In genomic region chr7:131554341-131555180, GRCm38 (mm10) we compare ENCODE assay signal across 8 mouse cellular contexts. TPM values are rescaled to one million over a fixed set of nuclear protein-coding genes. Genes with fewer than 3 reads are reported as not detected.
A peak's percentile ranks its signal among the peaks of the same experiment; 100 is the strongest.
DNase-seq lines count a peak whose midpoint lies in the region; ATAC-seq and TF ChIP-seq lines count a peak whose summit lies in the region.

No protein-coding gene starts in this region.

- peaks cover 33% of the 10 kb centered on the region for H3K4me1 ChIP-seq in heart, embryonic 10.5 days
- peaks cover 0 to 3% of the 10 kb centered on the region in 2 experiments; a peak in 1 of 4 replicates for H3K4me1 ChIP-seq in MEL (ENCODE audit: control insufficient read depth in 1 of 2, insufficient read depth in 2 of 2, low read length in 2 of 2)
- peaks cover 9% of the 10 kb centered on the region; the same call in 1 of the 2 replicates for H3K4me1 ChIP-seq in heart, embryonic 16.5 days (ENCODE audit: control insufficient read depth, insufficient read depth, low read length)

- ATAC-seq in heart, embryonic 16.5 days (replicated peaks; ENCODE audit: extremely low read depth, insufficient read depth, low FRiP score) = no peak
- peak; percentile 31 for ATAC-seq in megakaryocyte, adult 5-6 weeks (ENCODE audit: poor library complexity, severe bottlenecking)

- H3K9ac ChIP-seq in MEL (ENCODE audit: control insufficient read depth, low read depth, low read length, poor library complexity, severe bottlenecking) = peak overlapping the region; percentile 78
- no peak overlapping the region for H3K9ac ChIP-seq in heart, embryonic 16.5 days (ENCODE audit: low read length)

- under 1% methylated on average over 45 of the region's 45 CpGs for WGBS in heart, embryonic 10.5 days
- WGBS in heart, embryonic 16.5 days = under 1% methylated on average over 45 of the region's 45 CpGs

- no peak for TF ChIP-seq CTCF in MEL (IDR thresholded peaks at IDR 0.05 in 2 of 3, conservative IDR thresholded peaks at IDR 0.05 in 1 of 3; ENCODE audit: control insufficient read depth in 1 of 3, insufficient read depth in 1 of 3, low read depth in 2 of 3, low read length in 3 of 3, poor library complexity in 1 of 3, severe bottlenecking in 1 of 3)

- peak overlapping the region; percentile 58 for H3K4me2 ChIP-seq in heart, embryonic 16.5 days (ENCODE audit: low read depth, low read length)

- no peaks in the 10 kb centered on the region for H3K36me3 ChIP-seq in heart, embryonic 10.5 days
- peaks cover 0 to 3% of the 10 kb centered on the region in 2 experiments; a peak in 2 of 4 replicates for H3K36me3 ChIP-seq in MEL (ENCODE audit: control insufficient read depth in 1 of 2, insufficient read depth in 2 of 2, low read length in 2 of 2)
- no peaks in the 10 kb centered on the region for H3K36me3 ChIP-seq in heart, embryonic 16.5 days (ENCODE audit: control insufficient read depth, insufficient read depth)

- no peak overlapping the region for H3K27ac ChIP-seq in heart, embryonic 10.5 days
- H3K27ac ChIP-seq in MEL (ENCODE audit: control insufficient read depth, low read depth, low read length) = peak overlapping the region; percentile 15; the same call in 1 of the 2 replicates
- H3K27ac ChIP-seq in heart, embryonic 16.5 days (ENCODE audit: low read length) = no peak overlapping the region

- H3K79me2 ChIP-seq in MEL (ENCODE audit: control insufficient read depth, insufficient read depth, low read length, poor library complexity) = peaks cover 5% of the 10 kb centered on the region; the same call in 1 of the 2 replicates

- peak overlapping the region; percentile 58 for H3K4me3 ChIP-seq in heart, embryonic 10.5 days
- peak overlapping the region; percentile 73 to 91 for H3K4me3 ChIP-seq in MEL (ENCODE audit: control insufficient read depth in 1 of 2, insufficient read depth in 1 of 2, low read depth in 2 of 2, low read length in 2 of 2)
- peak overlapping the region; percentile 45 for H3K4me3 ChIP-seq in heart, embryonic 16.5 days (ENCODE audit: low read length)

- TF ChIP-seq RAD21 in MEL (IDR thresholded peaks at IDR 0.05; ENCODE audit: low read depth, low read length) = no peak

- H3K27me3 ChIP-seq in heart, embryonic 10.5 days (ENCODE audit: insufficient read depth, poor library complexity, severe bottlenecking) = peaks cover 99% of the 10 kb centered on the region
- H3K27me3 ChIP-seq in MEL (ENCODE audit: control insufficient read depth in 1 of 2, insufficient read depth in 2 of 2, low read length in 2 of 2) = no peaks in the 10 kb centered on the region
- peaks cover 86% of the 10 kb centered on the region for H3K27me3 ChIP-seq in heart, embryonic 16.5 days (ENCODE audit: control insufficient read depth, insufficient read depth, low read length)

- intact Hi-C loops in heart, postnatal 25 days (cut with DNase I) = loop anchor here (5.0 to 10.0 kb wide), 2 partner anchors 192 to 1000 kb away; partner anchors contain the start of gene 2310057M21Rik

- H3K9me3 ChIP-seq in heart, embryonic 10.5 days = no peaks in the 10 kb centered on the region
- no peaks in the 10 kb centered on the region for H3K9me3 ChIP-seq in MEL (replicated peaks; ENCODE audit: insufficient read depth, low read length)
- H3K9me3 ChIP-seq in heart, embryonic 16.5 days (replicated peaks; ENCODE audit: control insufficient read depth, low read length) = no peaks in the 10 kb centered on the region

- no peak for TF ChIP-seq EP300 in MEL (IDR thresholded peaks at IDR 0.05; ENCODE audit: low read depth in 1 of 2, low read length in 2 of 2)

- no peak for TF ChIP-seq POLR2A in MEL (IDR thresholded peaks at IDR 0.05; ENCODE audit: control insufficient read depth in 1 of 2, insufficient read depth in 1 of 2, low read depth in 1 of 2, low read length in 2 of 2, poor library complexity in 1 of 2)

- no peak for DNase-seq in heart, embryonic 10.5 days (ENCODE audit: low spot score)
- no peak for DNase-seq in heart, postnatal 25 days (ENCODE audit: low spot score)
- peak; percentile 69 for DNase-seq in MEL (ENCODE audit: low read depth, low spot score)
- DNase-seq in frontal cortex, postnatal 36 days (ENCODE audit: low spot score in 2 of 2) = no peak
- DNase-seq in right cerebral cortex, postnatal 14 days = no peak
- DNase-seq in yolk sac, embryonic 10.5 days (ENCODE audit: low spot score) = no peak

TF ChIP-seq in MEL, 35 proteins besides CTCF, POLR2A, EP300 and RAD21:
- TF ChIP-seq KAT2A (conservative IDR thresholded peaks at IDR 0.05; ENCODE audit: low read depth, low read length) (no peak), UBTF (IDR thresholded peaks at IDR 0.05; ENCODE audit: borderline replicate concordance, insufficient read depth, low read depth, low read length) (no peak; the same call in 1 of the 2 replicates), TBP (IDR thresholded peaks at IDR 0.05; ENCODE audit: low read depth, low read length) (peak; percentile 51; the same call in 1 of the 2 replicates), MEF2A (IDR thresholded peaks at IDR 0.05; ENCODE audit: extremely low read depth, insufficient replicate concordance, low read depth, low read length, poor library complexity, severe bottlenecking) (no peak), MAZ (IDR thresholded peaks at IDR 0.05; ENCODE audit: low read depth, low read length) (no peak), USF1 (IDR thresholded peaks at IDR 0.05; ENCODE audit: low read depth, low read length) (no peak), MXI1 (IDR thresholded peaks at IDR 0.05; ENCODE audit: low read depth, low read length) (no peak; the same call in 1 of the 2 replicates), CHD2 (IDR thresholded peaks at IDR 0.05; ENCODE audit: low read length) (no peak), ETS1 (IDR thresholded peaks at IDR 0.05; ENCODE audit: low read depth, low read length) (no peak), CHD1 (IDR thresholded peaks at IDR 0.05; ENCODE audit: low read depth, low read length) (0 out of 2 replicates have a peak, but pooled peaks have one; percentile 20), USF2 (IDR thresholded peaks at IDR 0.05; ENCODE audit: borderline replicate concordance in 1 of 2, insufficient read depth in 1 of 2, low read depth in 1 of 2, low read length in 2 of 2) (no peak), TCF12 (IDR thresholded peaks at IDR 0.05; ENCODE audit: low read depth, low read length) (0 out of 2 replicates have a peak, but pooled peaks have one; percentile 18)

RNA-seq across cellular contexts. Expression of gene Bub3, which starts 5.5 kb away (rescaled TPM):
- 182 and 235 TPM in 2 replicates for polyA plus RNA-seq in heart, embryonic 10.5 days (2016; fragmentation: Nextera tagmentation; extraction: Ambion mirVana)
- total RNA-seq in heart, postnatal 25 days (2021) = 10 to 100 TPM; 32.5 to 32.8 TPM
- total RNA-seq in MEL (2012; rRNA removed) = 165 and 168 TPM in 2 replicates
- polyA plus RNA-seq in MEL (2012; ENCODE audit: insufficient read depth in 1 of 2, insufficient read length in 2 of 2, low read depth in 1 of 2, low replicate concordance in 2 of 2, missing spikeins in 1 of 2) = 100 to 1,000 TPM; 212 to 321 TPM
- 135 and 144 TPM in 2 replicates for polyA plus RNA-seq in heart, embryonic 16.5 days (2015; fragmentation: Nextera tagmentation; extraction: Ambion mirVana)
- 151 and 167 TPM in 2 replicates for total RNA-seq in megakaryocyte, adult 5-6 weeks (2015)
- 89.6 and 91.0 TPM in 2 replicates for total RNA-seq in megakaryocyte, adult 5-6 weeks (2017)

RNA-seq across cellular contexts. Expression of gene Hmx2, which starts 6.0 kb away (rescaled TPM):
- polyA plus RNA-seq in heart, embryonic 10.5 days (2016; fragmentation: Nextera tagmentation; extraction: Ambion mirVana) = not detected in 2 replicates
- total RNA-seq in heart, postnatal 25 days (2021) = not detected
- total RNA-seq in MEL (2012; rRNA removed) = 1.9 and 2.9 TPM in 2 replicates
- 1 to 10 TPM in 1 of 2 experiments, not detected in 1; 6.4 TPM for polyA plus RNA-seq in MEL (2012; ENCODE audit: insufficient read depth in 1 of 2, insufficient read length in 2 of 2, low read depth in 1 of 2, low replicate concordance in 2 of 2, missing spikeins in 1 of 2)
- polyA plus RNA-seq in heart, embryonic 16.5 days (2015; fragmentation: Nextera tagmentation; extraction: Ambion mirVana) = not detected in 2 replicates
- 0.18 TPM in 1 of 2 replicates, not detected in the other for total RNA-seq in megakaryocyte, adult 5-6 weeks (2015)
- 0.33 TPM in 1 of 2 replicates, not detected in the other for total RNA-seq in megakaryocyte, adult 5-6 weeks (2017)

RNA-seq across cellular contexts. Expression of gene Hmx3, which starts 11.9 kb away (rescaled TPM):
- 0.09 TPM in 1 of 2 replicates, not detected in the other for polyA plus RNA-seq in heart, embryonic 10.5 days (2016; fragmentation: Nextera tagmentation; extraction: Ambion mirVana)
- total RNA-seq in heart, postnatal 25 days (2021) = not detected
- not detected in 2 replicates for total RNA-seq in MEL (2012; rRNA removed)
- polyA plus RNA-seq in MEL (2012; ENCODE audit: insufficient read depth in 1 of 2, insufficient read length in 2 of 2, low read depth in 1 of 2, low replicate concordance in 2 of 2, missing spikeins in 1 of 2) = not detected
- polyA plus RNA-seq in heart, embryonic 16.5 days (2015; fragmentation: Nextera tagmentation; extraction: Ambion mirVana) = 0.16 TPM in 1 of 2 replicates, not detected in the other
- total RNA-seq in megakaryocyte, adult 5-6 weeks (2015) = not detected in 2 replicates
- not detected in 2 replicates for total RNA-seq in megakaryocyte, adult 5-6 weeks (2017)
